Mouse (Mus musculus): Measurements from ENCODE around the gene Gsto1.
"Not testable (repeated sequence)": the region's sequence is repeated elsewhere in the genome, so short reads cannot be mapped to it uniquely, and the experiment has no call there.

Gene Gsto1

DNA sequence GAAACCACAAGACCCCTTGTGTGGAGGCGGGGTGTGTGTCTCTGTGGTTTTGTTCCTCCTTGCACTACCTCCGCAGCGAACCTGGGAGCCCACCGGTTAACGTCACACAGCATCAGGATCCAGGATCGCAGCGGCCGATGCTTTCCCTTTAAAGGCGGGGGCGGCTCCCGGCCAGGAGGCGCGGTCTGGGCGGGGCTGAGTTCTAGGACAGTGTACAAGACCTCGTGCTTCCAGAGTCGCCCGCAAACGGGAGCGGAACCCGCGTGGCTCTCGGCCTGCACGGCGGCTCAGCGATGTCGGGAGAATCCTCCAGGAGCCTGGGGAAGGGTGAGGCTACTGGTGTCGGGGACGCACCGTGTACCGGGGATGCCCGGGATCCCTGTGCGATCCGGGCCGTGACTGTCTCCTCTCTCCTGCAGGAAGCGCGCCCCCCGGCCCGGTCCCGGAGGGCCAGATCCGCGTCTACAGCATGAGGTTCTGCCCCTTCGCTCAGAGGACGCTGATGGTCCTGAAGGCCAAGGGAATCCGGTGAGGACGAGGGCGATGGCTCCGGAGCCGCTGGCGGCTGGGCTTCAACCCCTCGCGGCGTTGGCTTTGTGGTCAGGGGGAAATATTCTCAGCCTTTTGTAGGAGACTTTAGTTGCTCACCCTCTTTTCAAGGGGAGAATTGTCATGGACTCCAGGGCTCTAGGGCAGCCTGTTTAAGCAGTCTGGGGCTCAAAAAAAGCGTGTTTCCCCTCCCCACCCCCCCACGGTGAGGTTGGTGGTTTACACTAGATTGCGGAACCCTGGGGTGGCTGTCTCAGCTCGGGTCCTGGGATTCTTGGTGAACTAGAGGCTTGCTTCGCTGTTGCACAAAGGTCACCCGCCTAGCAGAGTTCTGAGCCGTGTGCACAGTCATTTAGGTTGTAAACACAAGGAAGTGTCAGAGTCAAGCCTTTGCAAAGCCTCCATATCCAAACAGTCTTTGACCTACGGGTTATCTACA is at the start of gene Gsto1:
Gene Gsto1, plus strand, starts transcription at position 175 of the 988 bp plus-strand sequence.
- DNase-seq: peak; percentile 89

- DNase-seq: no peak
These were observed 42.7 kb upstream of the Gsto1 start for GRCm38 (mm10) chr19:47812091-47812490.

DNA sequence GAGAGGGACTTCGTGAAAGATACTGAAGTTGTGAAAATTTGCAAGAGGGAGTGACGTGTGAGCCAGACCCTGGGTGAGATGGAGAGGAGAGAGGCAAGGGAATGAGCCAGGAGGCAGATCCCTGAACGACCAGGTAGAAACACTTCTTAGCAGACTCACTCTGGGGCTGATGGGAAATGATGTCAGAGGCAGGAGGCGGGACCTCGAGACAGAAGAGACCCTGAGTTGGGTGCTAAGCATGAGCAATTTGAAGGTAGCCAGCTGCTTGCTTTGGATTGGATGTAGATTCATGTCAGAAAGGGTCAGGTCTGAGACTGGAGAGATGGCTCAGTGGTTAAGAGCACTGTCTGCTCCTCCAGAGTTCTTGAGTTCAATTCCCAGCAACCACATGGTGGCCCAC is 40.0 kb upstream of the Gsto1 start:
- DNase-seq: no peak

DNA sequence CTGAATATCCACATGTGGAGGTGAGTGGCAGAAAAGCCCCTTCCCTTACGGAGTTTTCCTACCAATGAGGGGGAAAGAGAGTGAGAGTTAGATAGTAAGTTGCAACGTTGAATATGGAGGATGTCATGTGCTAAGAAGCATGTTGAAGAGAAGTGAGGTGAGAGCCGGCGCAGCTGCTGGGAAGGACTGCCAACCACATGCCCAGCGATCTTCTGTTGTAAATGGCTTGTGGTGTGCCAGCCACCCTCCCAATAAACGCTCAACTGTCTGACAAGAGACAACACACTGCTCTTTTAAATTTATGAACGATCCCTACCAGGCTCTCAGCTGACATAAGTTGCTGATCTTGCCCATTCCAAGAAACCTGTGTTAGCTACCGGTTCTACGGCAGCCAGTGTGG is 37.1 kb upstream of the Gsto1 start:
- DNase-seq: no peak

DNA sequence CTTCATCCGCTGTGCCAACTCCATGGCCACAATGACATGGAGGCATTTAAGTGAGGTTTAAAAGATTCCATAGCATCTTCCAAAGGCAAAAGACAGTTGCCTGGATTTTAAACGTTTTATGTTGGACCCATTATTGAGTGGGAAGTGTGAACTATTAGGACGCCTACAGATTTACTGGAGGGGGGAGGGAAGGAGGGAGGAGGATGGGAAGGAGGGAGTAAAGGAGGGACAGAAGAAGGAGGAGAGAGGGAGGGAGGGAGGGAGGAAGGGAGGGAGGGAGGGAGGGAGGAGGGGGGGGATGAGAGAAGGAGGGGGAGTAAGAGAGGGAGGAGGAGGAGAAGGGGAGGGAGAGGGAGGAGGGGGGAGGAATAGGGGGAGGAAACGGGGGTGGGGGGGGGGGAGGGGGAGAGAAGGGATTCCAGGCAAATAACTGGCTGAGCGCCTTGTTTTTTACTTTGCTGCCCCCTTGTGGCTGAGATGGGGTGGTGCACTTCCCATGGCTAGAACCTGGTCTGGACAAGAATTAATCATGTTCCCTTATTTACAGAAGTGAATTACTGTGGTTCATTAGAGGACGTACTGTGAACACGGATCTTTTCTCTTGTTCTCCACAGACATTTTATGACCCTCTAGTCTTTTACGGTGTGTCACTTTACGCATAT is 33.8 kb upstream of the Gsto1 start:
- DNase-seq: peak; percentile 72 to 73

- no peak for DNase-seq
These were observed 33.3 kb upstream of the Gsto1 start for GRCm38 (mm10) chr19:47821494-47821872.

GRCm38 (mm10) chr19:47822143-47822796 is 32.5 kb upstream of the Gsto1 start:
- DNase-seq: no peak

GRCm38 (mm10) chr19:47824026-47824425 is 30.7 kb upstream of the Gsto1 start:
- no peak for DNase-seq

DNA sequence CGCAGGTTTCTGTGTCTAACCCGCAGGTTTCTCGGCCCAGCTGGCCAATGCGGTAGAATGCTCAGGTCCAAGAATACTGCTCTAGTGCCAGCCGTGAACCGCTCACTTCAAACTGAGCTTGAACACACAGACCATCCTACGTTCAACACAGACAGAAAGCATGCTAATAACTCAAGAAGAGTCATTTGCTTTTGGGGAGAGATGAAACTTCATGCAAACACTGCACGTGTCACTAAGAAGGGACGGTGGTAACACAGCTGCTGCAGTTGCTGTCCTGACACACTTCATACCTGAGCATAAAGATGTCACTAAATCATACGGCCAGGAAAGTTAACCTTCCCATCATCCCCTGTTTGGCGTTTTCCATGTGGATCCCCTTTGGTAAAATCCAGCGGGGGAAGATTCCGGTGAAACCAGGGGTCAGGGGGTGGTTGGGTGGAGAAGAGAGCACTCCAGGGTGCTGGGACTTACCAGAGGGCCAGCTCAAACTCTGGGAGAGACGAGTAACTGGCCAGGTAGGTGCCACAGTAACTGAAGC is 24.8 kb upstream of the Gsto1 start:
- DNase-seq: no peak

GRCm38 (mm10) chr19:47831111-47831510 is 23.7 kb upstream of the Gsto1 start:
- no peak for DNase-seq

GRCm38 (mm10) chr19:47832316-47832715 is 22.5 kb upstream of the Gsto1 start:
- DNase-seq: no peak

DNA sequence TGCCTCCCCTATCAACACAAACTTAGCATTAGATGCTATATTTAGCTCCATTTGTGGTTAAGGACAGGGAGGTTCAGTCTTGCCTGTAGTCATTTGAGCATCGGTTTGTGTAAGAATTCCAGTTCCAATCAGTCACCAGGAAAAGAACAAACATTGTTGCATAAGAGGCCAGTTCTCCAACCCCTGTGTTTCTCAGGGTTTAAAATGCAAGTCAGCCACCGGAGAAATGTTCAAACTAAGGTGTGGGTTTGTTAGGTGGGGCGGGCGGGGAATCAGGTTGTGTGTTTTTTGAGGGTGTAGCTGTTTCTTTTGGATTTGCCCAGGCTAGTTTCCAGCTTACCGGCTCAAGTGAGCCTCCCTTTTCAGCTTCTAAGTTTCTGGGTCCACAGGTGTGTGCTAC is 20.2 kb upstream of the Gsto1 start:
- DNase-seq: no peak

GRCm38 (mm10) chr19:47835776-47836175 is 19.0 kb upstream of the Gsto1 start:
- no peak for DNase-seq

DNA sequence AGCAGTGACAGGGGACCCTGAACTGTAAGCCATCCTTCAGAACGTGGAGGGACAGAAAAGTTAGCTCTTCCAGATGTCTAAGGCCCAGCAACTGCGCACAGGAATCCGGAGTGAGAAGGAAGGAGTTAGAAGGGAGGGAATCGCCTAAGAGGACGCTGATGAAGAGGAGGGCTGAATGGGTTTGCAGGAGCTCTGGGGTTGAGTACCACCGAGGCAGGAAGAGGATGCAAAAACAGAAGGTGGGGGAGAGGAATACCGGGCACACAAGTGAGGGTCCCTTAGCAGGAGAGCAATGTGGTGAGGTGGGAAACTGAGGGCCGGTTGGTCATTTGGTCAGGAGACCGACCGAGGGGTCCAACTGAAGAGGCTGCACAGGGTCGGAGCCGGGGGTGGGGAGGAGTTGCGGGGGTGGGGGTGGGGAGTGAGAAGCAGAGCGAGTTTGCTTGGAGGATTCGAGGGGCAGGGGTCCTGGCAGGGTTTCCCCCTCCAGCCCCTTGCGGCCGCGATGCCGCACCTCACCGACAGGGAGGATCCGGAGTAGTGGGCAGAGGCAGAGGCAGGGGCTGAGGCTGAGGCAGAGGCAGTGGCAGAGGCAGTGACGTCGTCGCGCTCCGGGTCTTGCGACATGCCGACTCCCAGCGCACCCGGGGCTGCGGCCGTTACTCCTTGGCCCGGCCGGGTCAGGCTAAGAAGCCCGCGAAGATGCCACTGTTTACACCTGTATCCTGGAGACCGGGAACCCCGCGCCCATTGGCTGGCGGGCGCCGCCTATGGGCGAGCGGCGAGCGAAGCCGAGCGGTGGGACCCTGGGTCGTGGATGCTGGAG is 17.9 kb upstream of the Gsto1 start:
- DNase-seq: peak; percentile 51 to 57

DNA sequence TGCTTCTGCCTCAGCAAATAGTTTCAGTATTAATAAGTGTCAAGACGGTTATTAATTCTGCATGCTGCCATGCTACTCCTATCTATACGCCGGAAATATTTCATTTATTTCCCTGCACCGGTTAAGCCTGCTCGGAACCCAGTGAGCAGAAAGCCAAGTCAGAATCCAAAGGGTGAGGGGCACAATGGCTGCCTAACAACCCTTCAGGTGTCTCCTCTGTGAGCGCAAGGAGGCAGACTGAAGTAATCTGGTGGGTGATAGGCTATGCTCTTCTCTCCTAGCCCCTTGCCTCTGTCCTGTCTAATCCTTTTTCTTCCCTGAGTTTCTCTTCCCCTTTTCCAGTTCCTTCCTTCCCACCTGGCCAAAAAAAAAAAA is 17.3 kb upstream of the Gsto1 start:
- no peak for DNase-seq

DNA sequence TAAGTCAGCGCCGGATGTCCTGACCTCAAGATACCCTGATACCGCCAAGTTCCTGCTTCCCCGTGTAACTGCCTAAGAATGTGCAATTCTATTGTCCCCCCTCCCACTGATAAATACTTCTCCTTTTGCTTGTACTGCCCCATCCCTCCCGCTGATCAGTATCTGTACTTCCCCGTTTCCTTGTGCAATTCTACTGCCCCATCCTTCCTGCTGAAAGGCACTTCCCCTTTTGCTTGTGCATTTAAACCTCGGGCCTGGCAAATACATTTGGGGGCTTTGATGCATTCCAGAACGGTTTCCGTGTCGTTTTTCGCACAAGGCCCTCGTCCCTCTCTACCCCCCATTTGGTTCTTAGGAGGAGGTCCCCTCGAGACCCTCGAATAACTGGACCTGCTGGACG is 13.5 kb upstream of the Gsto1 start:
- DNase-seq: not testable (repeated sequence)

DNA sequence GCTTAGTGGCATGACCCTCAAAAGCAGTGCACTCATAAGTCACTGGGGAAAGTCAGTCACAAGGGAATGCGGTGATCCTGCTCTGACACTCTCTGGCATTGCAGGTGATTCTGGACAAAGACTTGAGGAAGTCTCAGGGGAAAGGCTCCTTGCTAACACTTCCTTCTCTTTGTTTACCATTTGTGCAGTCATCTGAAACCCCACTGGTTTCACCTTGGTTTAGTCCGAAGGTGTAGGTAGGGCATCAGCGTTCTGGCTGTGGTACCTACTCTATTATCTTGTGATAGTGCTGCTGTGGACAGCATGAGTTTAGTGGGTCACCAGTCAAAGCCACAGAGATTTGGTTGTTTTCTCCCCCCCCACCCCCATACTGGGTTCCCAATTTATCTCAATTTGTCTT is 5.0 kb upstream of the Gsto1 start:
- no peak for DNase-seq

DNA sequence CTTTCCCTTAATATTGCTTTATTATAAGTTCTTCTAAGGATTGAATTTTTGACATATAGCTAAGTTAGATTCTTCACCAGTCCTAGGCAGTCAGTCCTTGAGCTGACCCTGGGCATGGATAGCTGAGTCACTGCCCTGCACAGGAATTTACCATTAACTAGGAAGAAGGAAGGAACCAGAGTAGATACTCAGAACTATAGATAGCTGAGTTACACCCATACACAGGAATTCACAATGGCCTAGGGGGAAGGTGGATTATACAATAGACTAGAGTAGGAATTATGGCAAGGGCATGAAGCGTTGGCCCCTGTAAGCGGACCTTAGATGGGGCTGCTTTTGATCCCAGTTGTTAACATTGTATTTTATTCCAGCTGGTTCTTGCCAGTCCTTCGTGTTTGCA is 2.6 kb upstream of the Gsto1 start:
- DNase-seq: not testable (repeated sequence)

DNA sequence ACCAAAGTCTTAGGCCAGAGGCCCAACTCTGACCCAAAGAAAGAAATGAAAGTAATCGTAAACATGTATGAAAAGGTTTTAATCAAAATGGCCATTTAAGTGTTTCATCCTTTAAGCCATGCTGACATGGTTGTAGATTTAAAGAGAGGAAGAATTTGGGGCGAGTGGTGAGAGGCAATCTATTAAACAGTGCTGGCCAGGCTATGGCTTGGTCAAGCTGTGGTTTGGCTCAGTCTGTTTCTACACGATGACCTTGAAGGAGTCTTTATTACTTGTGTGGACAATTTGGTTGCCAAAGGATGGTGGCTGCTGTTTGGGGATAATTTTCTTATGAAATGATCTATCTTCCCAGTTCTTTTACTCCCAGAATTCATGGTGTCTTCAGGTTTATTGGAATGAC is 1.7 kb upstream of the Gsto1 start:
- no peak for DNase-seq

- DNase-seq: no peak
These were observed 597 bp upstream of the Gsto1 start for GRCm38 (mm10) chr19:47853951-47854795.

All from cerebellum, postnatal 36 days (tissue).